Mouse (Mus musculus): ENCODE measurements at regions not wholly inside any gene's neighbourhood (a gene's known extent, or its start where the extent isn't known, plus 50 kb on each side); places are given as distances from the start of the nearest gene placed in this dataset.

DNA sequence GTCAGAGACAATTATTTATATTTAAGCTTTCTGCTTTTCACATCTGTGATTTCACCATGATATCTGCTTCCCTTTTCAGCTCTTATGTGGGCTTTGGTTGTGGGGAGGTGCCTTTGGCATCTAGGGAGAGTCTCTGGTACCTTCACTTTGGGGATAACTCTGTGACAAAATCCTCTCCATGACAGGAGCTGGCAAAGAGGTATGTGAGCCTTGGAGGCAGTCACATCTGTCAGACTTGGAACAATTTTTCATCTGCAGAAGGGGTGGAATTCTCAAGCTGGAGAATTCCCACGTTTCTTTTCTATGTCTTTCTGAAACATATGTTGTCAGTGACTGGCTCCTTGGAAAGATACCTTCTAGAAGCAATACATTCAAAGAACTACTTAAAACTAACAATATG, 312.2 kb upstream of the Nrg3 start:
- no peak for DNase-seq (ENCODE audit: low read depth, low spot score)

DNA sequence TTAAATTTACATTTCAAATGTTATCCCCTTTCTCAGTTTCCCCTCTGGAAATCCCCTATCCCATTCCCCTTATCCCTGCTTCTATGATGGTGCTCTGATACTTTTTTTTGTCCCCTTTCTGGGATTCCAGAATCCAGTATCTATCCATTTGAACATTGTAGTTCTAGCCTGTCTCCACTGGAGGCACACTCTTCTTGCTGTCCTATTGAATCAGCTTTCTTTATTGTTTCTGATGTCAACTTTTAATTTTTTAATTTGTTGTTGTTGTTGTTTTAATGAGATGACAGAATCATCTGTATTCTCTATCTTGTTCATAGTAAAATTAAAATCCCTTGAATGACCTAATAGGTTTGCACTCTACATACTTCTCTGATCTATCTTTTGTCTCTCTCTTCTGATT, 309.0 kb upstream of the Nrg3 start:
- peak; percentile 8 for DNase-seq (ENCODE audit: low read depth, low spot score)

DNA sequence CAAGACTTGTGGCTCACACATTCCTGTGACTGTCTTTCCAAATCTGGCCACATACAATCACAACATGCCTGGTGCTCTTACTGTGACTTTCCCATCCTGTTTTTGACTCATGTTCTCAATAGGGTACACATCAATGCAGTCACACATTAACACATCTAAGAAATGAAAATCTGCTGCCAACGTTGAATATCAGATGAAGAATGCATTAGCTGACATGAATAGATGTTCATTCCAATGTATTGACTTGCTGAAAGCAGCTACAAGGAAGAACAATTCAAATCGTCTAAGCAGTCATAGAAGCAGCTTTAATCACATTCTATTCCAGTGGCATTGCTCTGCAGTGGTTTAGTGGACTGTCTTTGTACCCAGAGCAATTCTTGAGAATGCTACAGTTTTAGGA, 295.2 kb upstream of the Nrg3 start:
- DNase-seq (ENCODE audit: low read depth, low spot score): no peak

Data from R1 (cell line).